Mouse (Mus musculus): ENCODE results near the gene Ryr3. TPM values are rescaled to one million over a fixed set of nuclear protein-coding genes. Genes with fewer than 3 reads are reported as not detected.

Gene Ryr3
- polyA plus RNA-seq, 1 experiment from 2014 or later = 2.4 TPM

DNA sequence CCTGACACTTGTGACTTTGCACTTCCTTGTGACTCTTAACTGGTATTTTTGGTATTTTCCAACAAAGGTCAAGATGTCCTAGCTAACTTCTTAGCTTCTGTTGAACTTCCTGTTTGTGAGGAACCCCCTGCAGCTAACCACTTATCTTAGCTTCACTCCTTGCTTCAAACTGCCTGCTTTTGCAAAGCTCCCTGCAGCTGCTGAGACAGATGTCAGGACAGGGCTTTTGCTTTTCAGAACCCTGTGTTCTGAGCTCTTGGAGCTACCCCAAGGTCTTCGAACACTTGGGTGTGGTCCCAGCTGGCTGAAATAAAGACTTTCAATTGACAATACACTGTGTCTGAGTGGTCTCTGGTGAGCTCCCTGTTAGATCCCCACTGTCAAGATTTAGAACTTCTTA is 540.2 kb downstream of the Ryr3 start:
- 61% methylated on average over 1 of the region's 1 CpGs for WGBS
- no peak overlapping the region for H3K4me3 ChIP-seq
- no peak for ATAC-seq (ENCODE audit: borderline replicate concordance, extremely low read depth, low FRiP score, low TSS enrichment)
- no peak overlapping the region for H3K9ac ChIP-seq
- no peaks in the 10 kb centered on the region for H3K9me3 ChIP-seq
- no peaks in the 10 kb centered on the region for H3K36me3 ChIP-seq
- H3K27ac ChIP-seq = no peak overlapping the region
- no peak overlapping the region for H3K4me2 ChIP-seq
- no peaks in the 10 kb centered on the region for H3K4me1 ChIP-seq
- no peaks in the 10 kb centered on the region for H3K27me3 ChIP-seq

DNA sequence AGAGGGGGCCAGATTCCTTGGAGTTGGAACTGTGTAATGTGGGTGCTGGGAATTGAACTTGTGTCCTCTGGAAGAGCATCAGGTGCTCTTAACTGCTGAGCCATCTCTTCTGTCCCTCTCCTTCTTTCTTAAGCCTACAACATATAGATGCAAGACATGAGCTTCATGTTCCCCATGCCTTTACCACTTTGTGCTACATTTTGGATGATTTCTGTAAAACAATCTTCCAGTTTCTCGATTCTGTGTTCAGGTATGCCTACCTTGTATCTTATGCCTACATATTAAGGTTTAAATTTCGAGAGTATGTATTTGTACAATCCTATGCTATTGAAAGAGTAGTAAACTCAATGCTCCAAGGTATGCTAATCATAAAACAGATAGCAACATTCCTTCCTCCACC is 540.7 kb downstream of the Ryr3 start:
- H3K27ac ChIP-seq = no peak overlapping the region
- no peak for ATAC-seq (ENCODE audit: borderline replicate concordance, extremely low read depth, low FRiP score, low TSS enrichment)
- 73% methylated on average over 2 of the region's 2 CpGs for WGBS

GRCm38 (mm10) chr2:112669461-112669860 is 547.4 kb downstream of the Ryr3 start:
- no peak overlapping the region for H3K27ac ChIP-seq
- no peak for ATAC-seq (ENCODE audit: borderline replicate concordance, extremely low read depth, low FRiP score, low TSS enrichment)
- no peaks in the 10 kb centered on the region for H3K27me3 ChIP-seq
- WGBS = 63% methylated on average over 3 of the region's 3 CpGs
- no peak overlapping the region for H3K4me2 ChIP-seq
- H3K4me3 ChIP-seq = no peak overlapping the region
- no peak overlapping the region for H3K9ac ChIP-seq
- H3K4me1 ChIP-seq = no peaks in the 10 kb centered on the region
- H3K36me3 ChIP-seq = no peaks in the 10 kb centered on the region
- no peaks in the 10 kb centered on the region for H3K9me3 ChIP-seq

More for the DNA sequence above, 540.7 kb downstream of the Ryr3 start:
- Histone ChIP-seq H3K4me1 (no peaks in the 10 kb centered on the region), H3K9me3 (no peaks in the 10 kb centered on the region), H3K4me3 (no peak overlapping the region), H3K36me3 (no peaks in the 10 kb centered on the region), H3K4me2 (no peak overlapping the region), H3K27me3 (no peaks in the 10 kb centered on the region), H3K9ac (no peak overlapping the region)

GRCm38 (mm10) chr2:112656131-112656530 is 560.8 kb downstream of the Ryr3 start:
- H3K4me3 ChIP-seq = no peak overlapping the region
- no peaks in the 10 kb centered on the region for H3K9me3 ChIP-seq
- no peak overlapping the region for H3K4me2 ChIP-seq
- no peak overlapping the region for H3K9ac ChIP-seq
- no peak overlapping the region for H3K27ac ChIP-seq
- no peaks in the 10 kb centered on the region for H3K27me3 ChIP-seq
- ATAC-seq (ENCODE audit: borderline replicate concordance, extremely low read depth, low FRiP score, low TSS enrichment) = no peak
- H3K4me1 ChIP-seq = no peaks in the 10 kb centered on the region
- WGBS = 44% methylated on average over 5 of the region's 5 CpGs
- H3K36me3 ChIP-seq = no peaks in the 10 kb centered on the region

GRCm38 (mm10) chr2:112653836-112654235 is 563.1 kb downstream of the Ryr3 start:
- Histone ChIP-seq H3K4me1 (no peaks in the 10 kb centered on the region), H3K9me3 (no peaks in the 10 kb centered on the region), H3K4me3 (no peak overlapping the region), H3K27ac (no peak overlapping the region), H3K4me2 (no peak overlapping the region), H3K9ac (no peak overlapping the region), H3K27me3 (no peaks in the 10 kb centered on the region), H3K36me3 (no peaks in the 10 kb centered on the region)
- ATAC-seq (ENCODE audit: borderline replicate concordance, extremely low read depth, low FRiP score, low TSS enrichment) = no peak
- 76% methylated on average over 3 of the region's 3 CpGs for WGBS

GRCm38 (mm10) chr2:112637206-112637605 is 579.7 kb downstream of the Ryr3 start:
- no peaks in the 10 kb centered on the region for H3K36me3 ChIP-seq
- no peak overlapping the region for H3K9ac ChIP-seq
- no peak overlapping the region for H3K4me3 ChIP-seq
- H3K4me2 ChIP-seq = no peak overlapping the region
- ATAC-seq (ENCODE audit: borderline replicate concordance, extremely low read depth, low FRiP score, low TSS enrichment) = no peak
- no peak overlapping the region for H3K27ac ChIP-seq
- 85% methylated on average over 5 of the region's 5 CpGs for WGBS
- no peaks in the 10 kb centered on the region for H3K4me1 ChIP-seq
- H3K27me3 ChIP-seq = no peaks in the 10 kb centered on the region
- no peaks in the 10 kb centered on the region for H3K9me3 ChIP-seq

DNA sequence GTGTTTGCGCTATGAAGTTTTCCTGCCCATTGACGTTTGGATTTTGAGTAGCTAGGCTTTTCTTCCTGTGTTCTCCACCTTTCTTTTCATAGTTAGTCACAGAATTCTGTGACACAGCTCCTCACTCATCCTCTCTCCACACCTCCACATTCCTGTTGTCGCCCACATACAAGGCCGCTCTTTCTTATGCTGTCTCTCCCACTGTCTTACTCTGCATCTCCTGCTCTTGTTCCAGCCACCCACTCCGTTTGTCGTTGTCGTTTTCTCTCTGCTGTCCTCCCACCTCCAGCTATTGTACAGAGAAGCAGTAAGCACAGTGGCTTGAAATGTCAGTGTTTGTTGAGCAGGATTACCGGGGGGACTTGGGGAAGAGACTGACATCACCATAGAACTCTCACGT is 584.4 kb downstream of the Ryr3 start:
- WGBS = 84% methylated on average over 9 of the region's 9 CpGs
- no peaks in the 10 kb centered on the region for H3K4me1 ChIP-seq
- ATAC-seq (ENCODE audit: borderline replicate concordance, extremely low read depth, low FRiP score, low TSS enrichment) = no peak
- no peak overlapping the region for H3K4me3 ChIP-seq
- H3K4me2 ChIP-seq = no peak overlapping the region
- H3K27ac ChIP-seq = no peak overlapping the region
- H3K27me3 ChIP-seq = no peaks in the 10 kb centered on the region
- no peaks in the 10 kb centered on the region; the same call in 1 of the 2 replicates for H3K36me3 ChIP-seq
- H3K9ac ChIP-seq = no peak overlapping the region
- H3K9me3 ChIP-seq = no peaks in the 10 kb centered on the region

DNA sequence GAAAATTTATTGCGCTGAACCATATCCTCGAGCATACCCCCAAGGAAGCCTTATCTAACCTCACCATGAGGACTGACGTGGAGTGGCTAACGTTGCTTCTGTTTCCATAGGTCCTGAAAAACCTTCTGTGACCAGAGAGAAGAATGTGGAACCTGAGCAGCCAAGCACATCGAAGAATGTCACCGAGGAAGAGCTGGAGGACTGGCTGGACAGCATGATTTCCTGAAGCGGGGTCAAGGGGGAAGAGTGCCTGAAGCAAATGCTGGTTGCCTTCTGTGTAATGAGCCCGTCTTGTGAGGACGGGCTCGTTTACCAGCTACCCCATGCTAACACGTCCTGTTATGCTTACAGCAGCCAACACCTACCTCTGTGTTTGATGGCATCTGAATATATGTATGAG is 586.2 kb downstream of the Ryr3 start:
- no peak overlapping the region for H3K9ac ChIP-seq
- H3K27ac ChIP-seq = no peak overlapping the region
- no peak overlapping the region for H3K4me3 ChIP-seq
- H3K4me2 ChIP-seq = no peak overlapping the region
- H3K4me1 ChIP-seq = no peaks in the 10 kb centered on the region
- ATAC-seq (ENCODE audit: borderline replicate concordance, extremely low read depth, low FRiP score, low TSS enrichment) = no peak
- no peaks in the 10 kb centered on the region; the same call in 1 of the 2 replicates for H3K36me3 ChIP-seq
- H3K9me3 ChIP-seq = no peaks in the 10 kb centered on the region
- WGBS = 75% methylated on average over 11 of the region's 11 CpGs
- no peaks in the 10 kb centered on the region for H3K27me3 ChIP-seq

DNA sequence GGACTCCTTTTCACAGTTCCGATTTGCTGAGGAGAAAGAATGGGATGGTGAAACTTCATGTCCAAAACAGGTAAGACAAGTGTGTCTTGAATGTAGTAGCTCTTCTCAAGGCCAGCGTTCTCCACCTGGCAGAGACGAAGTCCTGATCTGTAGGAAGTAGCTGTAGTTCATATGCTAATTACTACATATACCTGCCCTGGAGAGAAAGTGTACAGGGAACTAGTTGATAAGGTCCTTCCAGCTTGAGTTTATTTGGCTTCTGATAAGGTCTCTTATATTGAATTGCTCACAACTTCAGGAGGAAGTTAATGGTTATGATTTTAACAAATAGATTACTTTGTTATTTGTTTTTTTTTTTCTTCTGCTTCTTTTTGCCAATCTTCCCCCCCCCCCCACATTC is 591.7 kb downstream of the Ryr3 start:
- no peak for ATAC-seq (ENCODE audit: borderline replicate concordance, extremely low read depth, low FRiP score, low TSS enrichment)
- no peak overlapping the region for H3K9ac ChIP-seq
- H3K27me3 ChIP-seq = no peaks in the 10 kb centered on the region
- no peak overlapping the region for H3K27ac ChIP-seq
- H3K9me3 ChIP-seq = no peaks in the 10 kb centered on the region
- H3K36me3 ChIP-seq = no peaks in the 10 kb centered on the region
- no peak overlapping the region for H3K4me2 ChIP-seq
- 68% methylated on average over 3 of the region's 3 CpGs for WGBS
- no peaks in the 10 kb centered on the region for H3K4me1 ChIP-seq
- no peak overlapping the region for H3K4me3 ChIP-seq

- no peaks in the 10 kb centered on the region for H3K27me3 ChIP-seq
- ATAC-seq (ENCODE audit: borderline replicate concordance, extremely low read depth, low FRiP score, low TSS enrichment) = no peak
- no peaks in the 10 kb centered on the region for H3K36me3 ChIP-seq
- no peak overlapping the region for H3K27ac ChIP-seq
- no peak overlapping the region for H3K4me3 ChIP-seq
- 44% methylated on average over 3 of the region's 3 CpGs for WGBS
- no peaks in the 10 kb centered on the region for H3K4me1 ChIP-seq
- no peak overlapping the region for H3K9ac ChIP-seq
- no peak overlapping the region for H3K4me2 ChIP-seq
- no peaks in the 10 kb centered on the region for H3K9me3 ChIP-seq
Observed at GRCm38 (mm10) chr2:112617206-112617605, 599.7 kb downstream of the Ryr3 start.

DNA sequence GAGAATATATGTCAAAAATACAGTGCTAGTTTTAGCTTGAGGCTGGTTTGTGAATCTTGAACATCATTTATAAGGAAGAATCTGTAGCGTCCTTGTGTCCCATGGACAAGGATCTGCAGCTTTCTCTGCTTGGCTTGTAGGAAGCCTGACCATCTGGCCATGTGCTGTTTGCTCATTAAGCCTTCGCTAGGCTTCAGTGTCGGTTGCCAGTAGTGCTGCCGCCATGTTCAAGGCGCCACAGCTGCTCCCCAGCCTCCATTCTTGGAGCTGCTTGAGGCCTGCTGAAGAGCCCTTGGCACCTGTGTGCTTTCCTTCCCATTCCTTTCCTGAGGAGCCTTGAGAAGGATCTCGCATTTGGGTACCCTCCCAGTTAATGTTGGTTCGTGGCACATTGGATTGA is 602.5 kb downstream of the Ryr3 start:
- Histone ChIP-seq H3K4me2 (no peak overlapping the region), H3K9me3 (no peaks in the 10 kb centered on the region), H3K36me3 (no peaks in the 10 kb centered on the region), H3K4me1 (no peaks in the 10 kb centered on the region), H3K27me3 (no peaks in the 10 kb centered on the region), H3K4me3 (no peak overlapping the region), H3K9ac (no peak overlapping the region), H3K27ac (no peak overlapping the region)
- no peak for ATAC-seq (ENCODE audit: borderline replicate concordance, extremely low read depth, low FRiP score, low TSS enrichment)
- WGBS = 73% methylated on average over 7 of the region's 7 CpGs

DNA sequence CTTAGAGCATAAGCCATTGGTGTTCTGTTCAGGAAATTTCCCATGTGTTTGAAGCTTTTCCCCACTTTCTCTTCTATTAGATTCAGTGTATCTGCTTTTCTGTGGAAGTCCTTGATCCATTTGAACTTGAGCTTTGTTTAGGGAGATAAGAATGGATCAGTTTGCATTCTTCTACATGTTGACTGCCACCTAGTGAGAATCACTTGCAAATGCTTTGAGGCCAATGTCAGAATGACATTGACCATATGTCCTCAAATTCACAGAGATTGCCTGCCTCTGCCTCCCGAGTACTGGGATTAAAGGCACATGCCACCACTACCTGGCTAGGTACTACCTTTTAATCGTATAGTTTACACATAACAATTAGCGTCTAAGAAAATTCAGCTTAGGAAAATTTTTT is 604.3 kb downstream of the Ryr3 start:
- 79% methylated on average over 3 of the region's 3 CpGs for WGBS
- Histone ChIP-seq H3K4me1 (no peaks in the 10 kb centered on the region), H3K36me3 (no peaks in the 10 kb centered on the region), H3K9me3 (no peaks in the 10 kb centered on the region), H3K27ac (no peak overlapping the region), H3K27me3 (no peaks in the 10 kb centered on the region), H3K4me2 (no peak overlapping the region), H3K4me3 (no peak overlapping the region), H3K9ac (no peak overlapping the region)
- no peak for ATAC-seq (ENCODE audit: borderline replicate concordance, extremely low read depth, low FRiP score, low TSS enrichment)

DNA sequence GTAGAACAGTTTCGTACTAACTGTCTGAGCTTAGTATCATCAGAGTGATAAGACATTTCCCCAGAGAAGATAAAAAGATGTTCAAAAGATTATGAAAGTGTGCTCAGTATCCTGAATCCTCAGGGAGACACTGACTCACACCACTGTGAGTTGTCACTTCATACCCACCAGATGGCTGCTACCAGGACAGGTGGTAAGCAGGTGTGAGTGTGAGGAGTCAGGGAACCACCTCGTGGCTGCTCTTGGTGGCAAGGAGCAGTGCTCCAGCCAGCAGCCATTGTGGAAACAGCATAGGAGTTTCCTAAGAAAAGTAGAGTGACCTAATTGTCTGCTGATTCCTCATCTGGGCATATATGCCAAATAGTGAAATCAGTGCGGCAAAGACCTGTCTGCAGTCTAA is 610.4 kb downstream of the Ryr3 start:
- H3K4me1 ChIP-seq = no peaks in the 10 kb centered on the region
- H3K27me3 ChIP-seq = no peaks in the 10 kb centered on the region
- H3K36me3 ChIP-seq = no peaks in the 10 kb centered on the region
- ATAC-seq (ENCODE audit: borderline replicate concordance, extremely low read depth, low FRiP score, low TSS enrichment) = no peak
- H3K27ac ChIP-seq = no peak overlapping the region
- H3K4me3 ChIP-seq = no peak overlapping the region
- H3K9ac ChIP-seq = no peak overlapping the region
- whole genome bisulfite sequencing = 75% methylated on average over 3 of the region's 3 CpGs
- no peak overlapping the region for H3K4me2 ChIP-seq
- H3K9me3 ChIP-seq = no peaks in the 10 kb centered on the region

All from lung, embryonic 15.5 days (tissue).